Mouse (Mus musculus): ENCODE data around the gene Rack1. TPM values are rescaled to one million over a fixed set of nuclear protein-coding genes. Genes with fewer than 3 reads are reported as not detected.

The Rack1 gene
- polyA plus RNA-seq, 1 experiment from 2014 or later, result 864 TPM

GRCm38 (mm10) chr11:48798984-48799920, 880 bp upstream of the Rack1 start:
- peak; percentile 25; the same call in 1 of the 2 replicates for ATAC-seq (ENCODE audit: insufficient number of reproducible peaks, low FRiP score, low TSS enrichment, low read depth)
- H3K4me1 ChIP-seq (ENCODE audit: control insufficient read depth, insufficient read depth, low read length), result peaks cover 12% of the 10 kb centered on the region
- peak overlapping the region; percentile 94 for H3K9ac ChIP-seq (ENCODE audit: low read length)
- DNase-seq (ENCODE audit: low spot score), result no peak
- peak overlapping the region; percentile 79 for H3K4me2 ChIP-seq (ENCODE audit: low read depth, severe bottlenecking)
- WGBS, result 12% methylated on average over 18 of the region's 18 CpGs
- no peaks in the 10 kb centered on the region for H3K27me3 ChIP-seq (ENCODE audit: control insufficient read depth, insufficient read depth, low read length)
- H3K9me3 ChIP-seq (ENCODE audit: control insufficient read depth, low read length), result no peaks in the 10 kb centered on the region
- peak overlapping the region; percentile 94 for H3K27ac ChIP-seq (replicated peaks; ENCODE audit: low read depth, low read length)
- peaks cover 20% of the 10 kb centered on the region for H3K36me3 ChIP-seq (ENCODE audit: control insufficient read depth, insufficient read depth, low read length)
- peak overlapping the region; percentile 89 for H3K4me3 ChIP-seq (ENCODE audit: low read depth, low read length)

DNA sequence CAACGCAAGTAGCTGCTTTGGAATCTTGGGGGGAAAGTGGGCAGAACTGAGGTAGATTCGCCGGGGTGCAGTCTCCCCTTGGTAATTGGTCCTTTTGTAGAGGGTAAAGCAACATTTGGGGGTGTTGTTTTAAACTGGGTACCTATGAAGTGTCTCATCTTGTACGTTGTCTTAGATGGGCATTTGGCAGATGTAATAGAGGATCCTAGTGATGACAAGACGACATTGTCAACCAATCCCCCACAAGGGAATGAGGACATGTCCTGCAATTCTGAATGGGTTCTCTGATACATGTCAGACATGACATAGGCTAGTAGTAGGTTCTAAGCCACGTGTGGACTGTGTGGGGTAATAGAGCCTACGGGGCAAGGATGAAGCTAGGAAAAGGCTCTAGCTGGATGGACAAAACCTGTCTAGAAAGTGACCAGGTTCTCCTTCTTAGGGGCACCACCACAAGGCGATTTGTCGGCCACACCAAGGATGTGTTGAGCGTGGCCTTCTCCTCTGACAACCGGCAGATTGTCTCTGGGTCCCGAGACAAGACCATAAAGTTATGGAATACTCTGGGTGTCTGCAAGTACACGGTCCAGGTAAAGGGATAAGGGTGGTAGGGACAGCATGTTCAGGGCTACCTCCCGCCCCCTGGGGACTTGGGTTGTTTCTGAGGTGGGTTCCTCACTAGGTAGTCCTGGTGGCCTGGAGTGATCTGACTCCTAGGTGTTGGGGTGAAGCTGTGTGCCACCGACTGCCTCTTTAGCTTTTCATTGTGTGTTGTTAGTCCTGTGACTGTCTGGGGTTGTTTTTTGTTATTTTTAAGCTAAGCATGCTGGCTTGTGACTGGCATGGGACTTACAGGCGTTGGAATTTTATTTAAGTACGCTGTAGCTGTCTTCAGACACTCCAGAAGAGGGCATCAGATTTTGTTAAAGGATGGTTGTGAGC, 2.0 kb downstream of the Rack1 start:
- WGBS, result 75% methylated on average over 17 of the region's 17 CpGs
- DNase-seq (ENCODE audit: low spot score), result no peak
- H3K27ac ChIP-seq (replicated peaks; ENCODE audit: low read depth, low read length), result no peak overlapping the region

DNA sequence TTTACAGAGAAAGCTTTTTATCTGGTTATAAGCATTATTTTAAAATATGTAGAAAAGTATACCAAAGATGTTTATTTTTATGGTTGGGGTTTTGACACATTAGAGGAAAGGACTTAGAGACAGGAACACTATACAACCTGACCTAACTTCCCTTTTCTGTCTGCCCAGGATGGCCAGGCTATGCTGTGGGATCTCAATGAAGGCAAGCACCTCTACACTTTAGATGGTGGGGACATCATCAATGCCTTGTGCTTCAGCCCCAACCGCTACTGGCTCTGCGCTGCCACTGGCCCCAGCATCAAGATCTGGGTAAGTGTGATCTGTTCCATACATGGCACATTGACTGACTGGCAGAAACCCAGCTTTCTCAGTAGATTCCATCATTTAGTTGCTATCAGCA, 3.9 kb downstream of the Rack1 start:
- WGBS, result 98% methylated on average over 2 of the region's 2 CpGs

More for the DNA sequence above, 2.0 kb downstream of the Rack1 start:
- no peaks in the 10 kb centered on the region for H3K27me3 ChIP-seq (ENCODE audit: control insufficient read depth, insufficient read depth, low read length)
- peaks cover 12% of the 10 kb centered on the region for H3K4me1 ChIP-seq (ENCODE audit: control insufficient read depth, insufficient read depth, low read length)
- H3K9me3 ChIP-seq (ENCODE audit: control insufficient read depth, low read length), result no peaks in the 10 kb centered on the region
- peak overlapping the region; percentile 94 for H3K9ac ChIP-seq (ENCODE audit: low read length)
- H3K36me3 ChIP-seq (ENCODE audit: control insufficient read depth, insufficient read depth, low read length), result peaks cover 30% of the 10 kb centered on the region
- ATAC-seq (ENCODE audit: insufficient number of reproducible peaks, low FRiP score, low TSS enrichment, low read depth), result no peak
- H3K4me3 ChIP-seq (ENCODE audit: low read depth, low read length), result peak overlapping the region; percentile 89
- H3K4me2 ChIP-seq (ENCODE audit: low read depth, severe bottlenecking), result peak overlapping the region; percentile 79

DNA sequence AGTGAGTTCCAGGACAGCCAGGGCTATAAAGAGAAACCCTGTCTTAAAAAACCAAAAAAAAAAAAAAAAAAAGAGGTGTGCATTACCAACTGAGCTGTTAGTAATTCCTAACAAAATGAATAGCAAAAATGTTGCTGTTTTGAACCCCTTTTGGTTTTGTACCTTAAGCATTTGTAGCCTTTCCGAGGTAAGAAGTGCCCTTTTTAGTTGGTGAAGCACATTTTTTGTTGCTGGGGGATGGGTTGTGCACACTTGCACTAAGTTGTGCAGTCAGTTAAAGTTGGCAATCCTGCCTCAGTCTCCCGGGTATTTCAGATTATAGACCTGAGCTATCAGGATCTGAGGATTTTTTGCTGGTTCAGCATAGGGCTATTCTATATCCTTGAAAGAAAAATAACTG, 4.8 kb downstream of the Rack1 start:
- Histone ChIP-seq H3K36me3 (ENCODE audit: control insufficient read depth, insufficient read depth, low read length) (peaks cover 37% of the 10 kb centered on the region), H3K4me2 (ENCODE audit: low read depth, severe bottlenecking) (no peak overlapping the region), H3K9ac (ENCODE audit: low read length) (no peak overlapping the region), H3K4me1 (ENCODE audit: control insufficient read depth, insufficient read depth, low read length) (peaks cover 12% of the 10 kb centered on the region), H3K4me3 (ENCODE audit: low read depth, low read length) (no peak overlapping the region), H3K9me3 (ENCODE audit: control insufficient read depth, low read length) (no peaks in the 10 kb centered on the region), H3K27ac (replicated peaks; ENCODE audit: low read depth, low read length) (no peak overlapping the region), H3K27me3 (ENCODE audit: control insufficient read depth, insufficient read depth, low read length) (no peaks in the 10 kb centered on the region)
- DNase-seq (ENCODE audit: low spot score), result no peak
- ATAC-seq (ENCODE audit: insufficient number of reproducible peaks, low FRiP score, low TSS enrichment, low read depth), result no peak
- WGBS, result 87% methylated on average over 2 of the region's 2 CpGs

More for the DNA sequence above, 3.9 kb downstream of the Rack1 start:
- Histone ChIP-seq H3K27ac (replicated peaks; ENCODE audit: low read depth, low read length) (no peak overlapping the region), H3K27me3 (ENCODE audit: control insufficient read depth, insufficient read depth, low read length) (no peaks in the 10 kb centered on the region), H3K4me2 (ENCODE audit: low read depth, severe bottlenecking) (no peak overlapping the region), H3K36me3 (ENCODE audit: control insufficient read depth, insufficient read depth, low read length) (peaks cover 36% of the 10 kb centered on the region), H3K4me3 (ENCODE audit: low read depth, low read length) (no peak overlapping the region), H3K9me3 (ENCODE audit: control insufficient read depth, low read length) (no peaks in the 10 kb centered on the region), H3K4me1 (ENCODE audit: control insufficient read depth, insufficient read depth, low read length) (peaks cover 12% of the 10 kb centered on the region), H3K9ac (ENCODE audit: low read length) (no peak overlapping the region)
- no peak for DNase-seq (ENCODE audit: low spot score)
- ATAC-seq (ENCODE audit: insufficient number of reproducible peaks, low FRiP score, low TSS enrichment, low read depth), result no peak

- Histone ChIP-seq H3K4me2 (ENCODE audit: low read depth, severe bottlenecking) (no peak overlapping the region), H3K4me3 (ENCODE audit: low read depth, low read length) (no peak overlapping the region), H3K27ac (replicated peaks; ENCODE audit: low read depth, low read length) (no peak overlapping the region), H3K4me1 (ENCODE audit: control insufficient read depth, insufficient read depth, low read length) (peaks cover 5% of the 10 kb centered on the region), H3K36me3 (ENCODE audit: control insufficient read depth, insufficient read depth, low read length) (peaks cover 34% of the 10 kb centered on the region), H3K27me3 (ENCODE audit: control insufficient read depth, insufficient read depth, low read length) (no peaks in the 10 kb centered on the region), H3K9me3 (ENCODE audit: control insufficient read depth, low read length) (no peaks in the 10 kb centered on the region), H3K9ac (ENCODE audit: low read length) (no peak overlapping the region)
- 59% methylated on average over 21 of the region's 21 CpGs for WGBS
- DNase-seq (ENCODE audit: low spot score) (no peak), ATAC-seq (ENCODE audit: insufficient number of reproducible peaks, low FRiP score, low TSS enrichment, low read depth) (peak; percentile 62)
Observed at GRCm38 (mm10) chr11:48806856-48807562, 6.9 kb downstream of the Rack1 start.

- H3K9me3 ChIP-seq (ENCODE audit: control insufficient read depth, low read length), result no peaks in the 10 kb centered on the region
- WGBS, result 67% methylated on average over 14 of the region's 14 CpGs
- peaks cover 29% of the 10 kb centered on the region for H3K36me3 ChIP-seq (ENCODE audit: control insufficient read depth, insufficient read depth, low read length)
- no peak overlapping the region for H3K27ac ChIP-seq (replicated peaks; ENCODE audit: low read depth, low read length)
- ATAC-seq (ENCODE audit: insufficient number of reproducible peaks, low FRiP score, low TSS enrichment, low read depth), result peak; percentile 49; the same call in 1 of the 2 replicates
- H3K27me3 ChIP-seq (ENCODE audit: control insufficient read depth, insufficient read depth, low read length), result no peaks in the 10 kb centered on the region
- no peak overlapping the region for H3K9ac ChIP-seq (ENCODE audit: low read length)
- H3K4me2 ChIP-seq (ENCODE audit: low read depth, severe bottlenecking), result no peak overlapping the region
- peak; percentile 46 for DNase-seq (ENCODE audit: low spot score)
- H3K4me3 ChIP-seq (ENCODE audit: low read depth, low read length), result no peak overlapping the region
- H3K4me1 ChIP-seq (ENCODE audit: control insufficient read depth, insufficient read depth, low read length), result no peaks in the 10 kb centered on the region
Observed at GRCm38 (mm10) chr11:48807563-48808303, 7.6 kb downstream of the Rack1 start.

GRCm38 (mm10) chr11:48808304-48808646, 8.1 kb downstream of the Rack1 start:
- Histone ChIP-seq H3K4me3 (ENCODE audit: low read depth, low read length) (no peak overlapping the region), H3K9me3 (ENCODE audit: control insufficient read depth, low read length) (no peaks in the 10 kb centered on the region), H3K9ac (ENCODE audit: low read length) (no peak overlapping the region), H3K36me3 (ENCODE audit: control insufficient read depth, insufficient read depth, low read length) (peaks cover 30% of the 10 kb centered on the region), H3K27ac (replicated peaks; ENCODE audit: low read depth, low read length) (no peak overlapping the region), H3K27me3 (ENCODE audit: control insufficient read depth, insufficient read depth, low read length) (no peaks in the 10 kb centered on the region), H3K4me2 (ENCODE audit: low read depth, severe bottlenecking) (no peak overlapping the region), H3K4me1 (ENCODE audit: control insufficient read depth, insufficient read depth, low read length) (no peaks in the 10 kb centered on the region)
- no peak for ATAC-seq (ENCODE audit: insufficient number of reproducible peaks, low FRiP score, low TSS enrichment, low read depth)
- DNase-seq (ENCODE audit: low spot score), result no peak
